Mouse (Mus musculus): ENCODE measurements at regions not wholly inside any gene's neighbourhood (a gene's known extent, or its start where the extent isn't known, plus 50 kb on each side); places are given as distances from the start of the nearest gene placed in this dataset.

GRCm38 (mm10) chr12:70763542-70763941, 61.8 kb upstream of the Frmd6 start:
- DNase-seq (ENCODE audit: low spot score): no peak

GRCm38 (mm10) chr12:70766319-70766718, 59.0 kb upstream of the Frmd6 start:
- no peak for DNase-seq (ENCODE audit: low spot score)

- no peak for DNase-seq (ENCODE audit: low spot score)
Observed at GRCm38 (mm10) chr12:70767959-70768358, 57.4 kb upstream of the Frmd6 start.

GRCm38 (mm10) chr12:70768745-70769144, 56.6 kb upstream of the Frmd6 start:
- no peak for DNase-seq (ENCODE audit: low spot score)

- no peak for DNase-seq (ENCODE audit: low spot score)
Observed at GRCm38 (mm10) chr12:70769538-70770176, 55.7 kb upstream of the Frmd6 start.

- DNase-seq (ENCODE audit: low spot score): no peak
Observed at GRCm38 (mm10) chr12:70774006-70774405, 51.3 kb upstream of the Frmd6 start.

GRCm38 (mm10) chr12:70774816-70775591, 50.3 kb upstream of the Frmd6 start:
- DNase-seq (ENCODE audit: low spot score): no peak

Data from left cerebral cortex, adult 11 months (tissue).